Mouse (Mus musculus) liver, embryonic 15.5 days (tissue): Measurements from ENCODE around the gene Apoc4. TPM values are rescaled to one million over a fixed set of nuclear protein-coding genes. Genes with fewer than 3 reads are reported as not detected.
"Not testable (repeated sequence)": the region's sequence is repeated elsewhere in the genome, so short reads cannot be mapped to it uniquely, and the experiment has no call there.

ENCODE experiments used
- ATAC-seq: fragments of 200-750 bp; cut with Nextera tagmentation; 2 replicates; pipeline ENCODE4 v1.8.0; 2017; ENCODE audit warnings: moderate number of reproducible peaks, mild to moderate bottlenecking, moderate library complexity; ENCODE audit not compliant: insufficient read depth
- H3K27ac ChIP-seq: fragments of 300-500 bp; sonication (generic); replicated peaks from 2 replicates; pipeline ENCODE4 v1.5.1; 2015; ENCODE audit warnings: mild to moderate bottlenecking, inconsistent platforms
- H3K27me3 ChIP-seq: fragments of 300-500 bp; sonication (generic); 2 replicates; pipeline ENCODE4 v1.6.1; 2015; ENCODE audit warnings: mild to moderate bottlenecking, inconsistent platforms
- H3K36me3 ChIP-seq: fragments of 300-500 bp; sonication (generic); replicated peaks from 2 replicates; pipeline ENCODE4 v1.6.1; 2015; ENCODE audit warnings: moderate library complexity, mild to moderate bottlenecking, inconsistent platforms
- H3K4me1 ChIP-seq: fragments of 300-500 bp; sonication (generic); replicated peaks from 2 replicates; pipeline ENCODE4 v1.6.1; 2015; ENCODE audit warnings: inconsistent platforms
- H3K4me2 ChIP-seq: fragments of 300-500 bp; sonication (generic); 2 replicates; pipeline ENCODE4 v1.6.1; 2015; ENCODE audit warnings: moderate library complexity, mild to moderate bottlenecking, inconsistent platforms
- H3K4me3 ChIP-seq: fragments of 300-500 bp; sonication (generic); replicated peaks from 2 replicates; pipeline ENCODE4 v1.5.1; 2015; ENCODE audit warnings: mild to moderate bottlenecking, inconsistent platforms
- H3K9ac ChIP-seq: fragments of 300-500 bp; sonication (generic); 2 replicates; pipeline ENCODE4 v1.6.1; 2015; ENCODE audit warnings: moderate library complexity, mild to moderate bottlenecking, inconsistent platforms
- H3K9me3 ChIP-seq: fragments of 300-500 bp; sonication (generic); replicated peaks from 2 replicates; pipeline ENCODE4 v1.6.1; 2016; ENCODE audit warnings: inconsistent platforms
- WGBS: fragments of 180-500 bp; shearing (Covaris S2); methylation state at CpG from one replicate; pipeline ENCODE4 v1.1.7; 2015; ENCODE audit warnings: mixed read lengths; ENCODE audit not compliant: insufficient replicate concordance; 5-methylcytosine and 5-hydroxymethylcytosine counted together
- polyA plus RNA-seq: library from polyadenylated mRNA; unstranded; fragments of >200 nt; fragmentation: Nextera tagmentation; extraction: Ambion mirVana; gene quantifications from 2 replicates; pipeline ENCODE4 v1.2.1, GENCODE M21; 2015

Apoc4 gene
- polyA plus RNA-seq, 1 experiment from 2014 or later, result 273 TPM

- H3K9me3 ChIP-seq, result no peaks in the 10 kb centered on the region
- WGBS, result 60% methylated on average over 4 of the region's 4 CpGs
- H3K27me3 ChIP-seq, result no peaks in the 10 kb centered on the region
- H3K4me2 ChIP-seq, result peak overlapping the region; percentile 50; the same call in 1 of the 2 replicates
- H3K4me3 ChIP-seq, result no peak overlapping the region
- H3K36me3 ChIP-seq, result no peaks in the 10 kb centered on the region
- peaks cover 54% of the 10 kb centered on the region for H3K4me1 ChIP-seq
- no peak overlapping the region for H3K9ac ChIP-seq
- H3K27ac ChIP-seq, result no peak overlapping the region
- ATAC-seq, result no peak
These were observed 9.6 kb upstream of the Apoc4 start for GRCm38 (mm10) chr7:19690845-19691244.

GRCm38 (mm10) chr7:19688611-19689010 is 7.3 kb upstream of the Apoc4 start:
- H3K4me1 ChIP-seq, result peaks cover 49% of the 10 kb centered on the region
- ATAC-seq, result no peak
- H3K4me3 ChIP-seq, result no peak overlapping the region
- H3K36me3 ChIP-seq, result no peaks in the 10 kb centered on the region
- H3K27me3 ChIP-seq, result no peaks in the 10 kb centered on the region
- H3K9me3 ChIP-seq, result no peaks in the 10 kb centered on the region
- no peak overlapping the region for H3K9ac ChIP-seq
- 66% methylated on average over 2 of the region's 2 CpGs for WGBS
- no peak overlapping the region for H3K27ac ChIP-seq
- no peak overlapping the region for H3K4me2 ChIP-seq

GRCm38 (mm10) chr7:19688101-19688500 is 6.8 kb upstream of the Apoc4 start:
- Histone ChIP-seq H3K27me3 (no peaks in the 10 kb centered on the region), H3K9ac (no peak overlapping the region), H3K4me1 (peaks cover 46% of the 10 kb centered on the region), H3K9me3 (no peaks in the 10 kb centered on the region), H3K36me3 (no peaks in the 10 kb centered on the region), H3K4me2 (no peak overlapping the region), H3K4me3 (no peak overlapping the region), H3K27ac (no peak overlapping the region)
- 83% methylated on average over 10 of the region's 10 CpGs for WGBS
- no peak for ATAC-seq

- peak; percentile 49 for ATAC-seq
- peak overlapping the region; percentile 77 for H3K27ac ChIP-seq
- H3K4me2 ChIP-seq, H3K36me3 ChIP-seq, H3K9ac ChIP-seq, H3K27me3 ChIP-seq, H3K9me3 ChIP-seq, H3K4me3 ChIP-seq: not testable (repeated sequence)
- peaks cover 41% of the 10 kb centered on the region for H3K4me1 ChIP-seq
- WGBS, result 27% methylated on average over 8 of the region's 8 CpGs
These were observed 5.8 kb upstream of the Apoc4 start for GRCm38 (mm10) chr7:19686927-19687583.

- peaks cover 44% of the 10 kb centered on the region for H3K4me1 ChIP-seq
- H3K27ac ChIP-seq, result peak overlapping the region; percentile 77
- no peak overlapping the region for H3K9ac ChIP-seq
- no peak overlapping the region for H3K4me2 ChIP-seq
- H3K4me3 ChIP-seq, result no peak overlapping the region
- H3K36me3 ChIP-seq, result no peaks in the 10 kb centered on the region
- H3K27me3 ChIP-seq, result no peaks in the 10 kb centered on the region
- 59% methylated on average over 6 of the region's 6 CpGs for WGBS
- no peaks in the 10 kb centered on the region for H3K9me3 ChIP-seq
- ATAC-seq, result peak; percentile 60
These were observed 5.2 kb upstream of the Apoc4 start for GRCm38 (mm10) chr7:19686521-19686920.

GRCm38 (mm10) chr7:19685374-19685773 is 4.1 kb upstream of the Apoc4 start:
- WGBS, result 51% methylated on average over 4 of the region's 4 CpGs
- peak overlapping the region; percentile 77 for H3K27ac ChIP-seq
- no peaks in the 10 kb centered on the region for H3K9me3 ChIP-seq
- H3K4me3 ChIP-seq, result no peak overlapping the region
- H3K4me2 ChIP-seq, result peak overlapping the region; percentile 33; the same call in 1 of the 2 replicates
- H3K4me1 ChIP-seq, result peaks cover 46% of the 10 kb centered on the region
- peak; percentile 62 for ATAC-seq
- no peaks in the 10 kb centered on the region for H3K27me3 ChIP-seq
- no peaks in the 10 kb centered on the region for H3K36me3 ChIP-seq
- no peak overlapping the region for H3K9ac ChIP-seq

GRCm38 (mm10) chr7:19683771-19684201 is 2.5 kb upstream of the Apoc4 start:
- no peak overlapping the region for H3K9ac ChIP-seq
- H3K4me3 ChIP-seq, result no peak overlapping the region
- no peak for ATAC-seq
- H3K27me3 ChIP-seq, result no peaks in the 10 kb centered on the region
- no peaks in the 10 kb centered on the region for H3K9me3 ChIP-seq
- H3K4me2 ChIP-seq, result no peak overlapping the region
- H3K4me1 ChIP-seq, result peaks cover 46% of the 10 kb centered on the region
- WGBS, result 60% methylated on average over 6 of the region's 6 CpGs
- peak overlapping the region; percentile 41 for H3K27ac ChIP-seq
- H3K36me3 ChIP-seq, result no peaks in the 10 kb centered on the region

- no peak overlapping the region for H3K4me3 ChIP-seq
- no peak for ATAC-seq
- H3K27ac ChIP-seq, result peak overlapping the region; percentile 29; the same call in 1 of the 2 replicates
- H3K27me3 ChIP-seq, result no peaks in the 10 kb centered on the region
- H3K4me2 ChIP-seq, result no peak overlapping the region
- WGBS, result 65% methylated on average over 3 of the region's 3 CpGs
- no peaks in the 10 kb centered on the region for H3K9me3 ChIP-seq
- H3K9ac ChIP-seq, result no peak overlapping the region
- peaks cover 49% of the 10 kb centered on the region for H3K4me1 ChIP-seq
- H3K36me3 ChIP-seq, result no peaks in the 10 kb centered on the region
These were observed 1.7 kb upstream of the Apoc4 start for GRCm38 (mm10) chr7:19682979-19683378.

GRCm38 (mm10) chr7:19680702-19681101 is 577 bp downstream of the Apoc4 start:
- Histone ChIP-seq H3K27ac (peak overlapping the region; percentile 78), H3K9me3 (no peaks in the 10 kb centered on the region), H3K4me2 (peak overlapping the region; percentile 38; the same call in 1 of the 2 replicates), H3K36me3 (no peaks in the 10 kb centered on the region), H3K27me3 (no peaks in the 10 kb centered on the region), H3K9ac (0 out of 2 replicates have a peak overlapping the region, but pooled peaks have one; percentile 25), H3K4me1 (peaks cover 45% of the 10 kb centered on the region), H3K4me3 (peak overlapping the region; percentile 35)
- WGBS, result 56% methylated on average over 2 of the region's 2 CpGs
- ATAC-seq, result 0 out of 2 replicates have a peak, but pooled peaks have one; percentile 7

GRCm38 (mm10) chr7:19678901-19679300 is 2.4 kb downstream of the Apoc4 start:
- Histone ChIP-seq H3K4me1 (peaks cover 32% of the 10 kb centered on the region), H3K9ac (no peak overlapping the region), H3K36me3 (no peaks in the 10 kb centered on the region), H3K9me3 (no peaks in the 10 kb centered on the region), H3K4me3 (no peak overlapping the region), H3K4me2 (peak overlapping the region; percentile 32), H3K27me3 (no peaks in the 10 kb centered on the region), H3K27ac (no peak overlapping the region)
- WGBS, result 65% methylated on average over 3 of the region's 3 CpGs
- ATAC-seq, result no peak

- WGBS, result 57% methylated on average over 8 of the region's 8 CpGs
- peak within 1 kb of the TSS; percentile 58 for H3K27ac ChIP-seq
- H3K9me3 ChIP-seq, result no peaks in the 10 kb centered on the region
- H3K4me1 ChIP-seq, result peaks cover 26% of the 10 kb centered on the region
- H3K4me2 ChIP-seq, result peak within 1 kb of the TSS; percentile 32
- no peak for ATAC-seq
- H3K27me3 ChIP-seq, result no peaks in the 10 kb centered on the region
- H3K36me3 ChIP-seq, result no peaks in the 10 kb centered on the region
- no peak within 1 kb of the TSS; the same call in 1 of the 2 replicates for H3K9ac ChIP-seq
- H3K4me3 ChIP-seq, result no peak within 1 kb of the TSS
These were observed 3.4 kb downstream of the Apoc4 start, which contains the start of gene Apoc2 for GRCm38 (mm10) chr7:19677872-19678271. Gene Apoc2 (minus strand): TSS chr7:19677941.
